23 mouse cellular contexts compared by ENCODE assay signal in genomic region chr16:74649207-74649606, GRCm38 (mm10).
DNase-seq lines count a peak whose midpoint lies in the region; ATAC-seq lines count a peak whose summit lies in the region.
"Had no signal": no experiment of that assay in that cellular context is flagged by ENCODE, and none has a peak within 500 bp of the region (broad histone marks: within the 10 kb centered on the region; RNA-seq: fewer than 3 reads in every experiment).

No protein-coding gene starts in this region.

- H3K36me3 ChIP-seq in kidney, embryonic 16.5 days (ENCODE audit: insufficient read depth, low read length) = no peaks in the 10 kb centered on the region
- H3K36me3 ChIP-seq in liver, embryonic 12.5 days = no peaks in the 10 kb centered on the region
- no peaks in the 10 kb centered on the region for H3K36me3 ChIP-seq in liver, embryonic 16.5 days (ENCODE audit: control insufficient read depth, insufficient read depth)
- H3K36me3 ChIP-seq in forebrain, embryonic 11.5 days (ENCODE audit: control insufficient read depth, insufficient read depth, low read length) = no peaks in the 10 kb centered on the region
- H3K36me3 ChIP-seq: embryonic facial prominence, embryonic 13.5 days; embryonic facial prominence, embryonic 15.5 days; forebrain, embryonic 10.5 days; forebrain, embryonic 15.5 days had no signal

- H3K9me3 ChIP-seq in kidney, embryonic 16.5 days (ENCODE audit: low read length) = no peaks in the 10 kb centered on the region
- no peaks in the 10 kb centered on the region for H3K9me3 ChIP-seq in liver, embryonic 12.5 days (replicated peaks)
- no peaks in the 10 kb centered on the region for H3K9me3 ChIP-seq in liver, embryonic 16.5 days (replicated peaks; ENCODE audit: control insufficient read depth, low read length)
- no peaks in the 10 kb centered on the region for H3K9me3 ChIP-seq in forebrain, embryonic 11.5 days (ENCODE audit: control insufficient read depth, low read length)
- H3K9me3 ChIP-seq: embryonic facial prominence, embryonic 13.5 days; embryonic facial prominence, embryonic 15.5 days; forebrain, embryonic 10.5 days; forebrain, embryonic 13.5 days; forebrain, embryonic 15.5 days had no signal

- ATAC-seq in kidney, embryonic 16.5 days (ENCODE audit: low FRiP score, low TSS enrichment) = no peak
- 0 out of 2 replicates have a peak, but pooled peaks have one; percentile 24 for ATAC-seq in liver, embryonic 12.5 days
- peak; percentile 64; the same call in 1 of the 2 replicates for ATAC-seq in liver, embryonic 16.5 days (ENCODE audit: low read depth)
- ATAC-seq in forebrain, embryonic 11.5 days (replicated peaks; ENCODE audit: low FRiP score) = no peak
- ATAC-seq: forebrain, embryonic 13.5 days; forebrain, embryonic 15.5 days had no signal

- no peak overlapping the region for H3K4me2 ChIP-seq in kidney, embryonic 16.5 days (replicated peaks; ENCODE audit: low read depth, low read length)
- no peak overlapping the region for H3K4me2 ChIP-seq in liver, embryonic 12.5 days
- H3K4me2 ChIP-seq in liver, embryonic 16.5 days (ENCODE audit: low read depth, low read length) = no peak overlapping the region
- no peak overlapping the region for H3K4me2 ChIP-seq in forebrain, embryonic 11.5 days (ENCODE audit: low read depth, low read length, severe bottlenecking)
- H3K4me2 ChIP-seq: embryonic facial prominence, embryonic 13.5 days; embryonic facial prominence, embryonic 15.5 days; forebrain, embryonic 13.5 days; forebrain, embryonic 15.5 days had no signal

- WGBS in kidney, embryonic 16.5 days = 85% methylated on average over 2 of the region's 2 CpGs
- 62% methylated on average over 2 of the region's 2 CpGs for WGBS in liver, embryonic 12.5 days (ENCODE audit: insufficient replicate concordance)
- 44% methylated on average over 2 of the region's 2 CpGs for WGBS in liver, embryonic 16.5 days (ENCODE audit: insufficient replicate concordance)
- WGBS in forebrain, embryonic 11.5 days = 88% methylated on average over 2 of the region's 2 CpGs

- H3K27me3 ChIP-seq in kidney, embryonic 16.5 days (ENCODE audit: insufficient read depth, low read length) = no peaks in the 10 kb centered on the region
- H3K27me3 ChIP-seq in liver, embryonic 12.5 days (replicated peaks) = no peaks in the 10 kb centered on the region
- no peaks in the 10 kb centered on the region for H3K27me3 ChIP-seq in liver, embryonic 16.5 days (ENCODE audit: control insufficient read depth, insufficient read depth, low read depth, low read length)
- H3K27me3 ChIP-seq in forebrain, embryonic 11.5 days (ENCODE audit: control insufficient read depth, insufficient read depth, low read length) = no peaks in the 10 kb centered on the region
- H3K27me3 ChIP-seq: embryonic facial prominence, embryonic 13.5 days; embryonic facial prominence, embryonic 15.5 days; forebrain, embryonic 13.5 days; forebrain, embryonic 15.5 days had no signal

- H3K4me3 ChIP-seq in kidney, embryonic 16.5 days (ENCODE audit: low read length) = no peak overlapping the region
- no peak overlapping the region for H3K4me3 ChIP-seq in liver, embryonic 12.5 days
- no peak overlapping the region for H3K4me3 ChIP-seq in liver, embryonic 16.5 days (ENCODE audit: low read depth, low read length)
- no peak overlapping the region for H3K4me3 ChIP-seq in forebrain, embryonic 11.5 days (ENCODE audit: low read depth, low read length)
- H3K4me3 ChIP-seq: embryonic facial prominence, embryonic 13.5 days; embryonic facial prominence, embryonic 15.5 days; erythroblast, embryonic 14.5 days; forebrain, embryonic 10.5 days; forebrain, embryonic 13.5 days; forebrain, embryonic 15.5 days had no signal

- H3K4me1 ChIP-seq in kidney, embryonic 16.5 days (ENCODE audit: insufficient read depth, low read length) = no peaks in the 10 kb centered on the region
- no peaks in the 10 kb centered on the region for H3K4me1 ChIP-seq in liver, embryonic 12.5 days
- H3K4me1 ChIP-seq in liver, embryonic 16.5 days (ENCODE audit: control insufficient read depth, low read depth, low read length) = no peaks in the 10 kb centered on the region
- H3K4me1 ChIP-seq in forebrain, embryonic 11.5 days (replicated peaks; ENCODE audit: control insufficient read depth, insufficient read depth, low read length) = peaks cover 6% of the 10 kb centered on the region; the same call in 1 of the 2 replicates
- H3K4me1 ChIP-seq: embryonic facial prominence, embryonic 13.5 days; embryonic facial prominence, embryonic 15.5 days; forebrain, embryonic 15.5 days had no signal

- H3K27ac ChIP-seq in kidney, embryonic 16.5 days (ENCODE audit: low read length) = no peak overlapping the region
- no peak overlapping the region for H3K27ac ChIP-seq in liver, embryonic 12.5 days
- H3K27ac ChIP-seq in liver, embryonic 16.5 days (ENCODE audit: low read length) = no peak overlapping the region
- no peak overlapping the region for H3K27ac ChIP-seq in forebrain, embryonic 11.5 days (ENCODE audit: low read depth, low read length)
- H3K27ac ChIP-seq: embryonic facial prominence, embryonic 13.5 days; embryonic facial prominence, embryonic 15.5 days; forebrain, embryonic 10.5 days; forebrain, embryonic 13.5 days; forebrain, embryonic 15.5 days had no signal

- peak; percentile 4 for DNase-seq in kidney, adult 9 months
- DNase-seq in liver = no peak
- no peak for DNase-seq in thymus, postnatal 36 days
- no peak for DNase-seq in forebrain, embryonic 11.5 days (ENCODE audit: low spot score)
- DNase-seq: adrenal gland, adult 2 months; adrenal gland, postnatal 10 days; adrenal gland, postnatal 25 days; cerebellum, adult 11 months; cerebellum, adult 18-20 months; cerebellum, adult 8-10 months; cerebellum, adult 9-11 months; cerebellum, postnatal 14 days; cerebellum, postnatal 36 days; embryo, embryonic 11 days had no signal

- no peak overlapping the region for H3K9ac ChIP-seq in kidney, embryonic 16.5 days (replicated peaks; ENCODE audit: low read length)
- H3K9ac ChIP-seq in liver, embryonic 12.5 days = no peak overlapping the region
- H3K9ac ChIP-seq in liver, embryonic 16.5 days (ENCODE audit: low read depth, low read length) = no peak overlapping the region
- no peak overlapping the region for H3K9ac ChIP-seq in forebrain, embryonic 11.5 days (ENCODE audit: low read length)
- H3K9ac ChIP-seq: embryonic facial prominence, embryonic 13.5 days; embryonic facial prominence, embryonic 15.5 days; forebrain, embryonic 13.5 days; forebrain, embryonic 15.5 days had no signal

Comparison
In these comparisons a context has a peak if more than half of its experiments do, and no peak if none do; other contexts are left out.
1. ATAC-seq: peak in liver, embryonic 12.5 days (single experiment) and liver, embryonic 16.5 days (single experiment); none in kidney, embryonic 16.5 days (single experiment) and forebrain, embryonic 11.5 days (single experiment).